Comparison of ENCODE assay signal across 8 mouse cellular contexts in genomic region chr13:22035267-22036148, GRCm38 (mm10). TPM values are rescaled to one million over a fixed set of nuclear protein-coding genes. Genes with fewer than 3 reads are reported as not detected.
A peak's percentile ranks its signal among the peaks of the same experiment; 100 is the strongest.
DNase-seq lines count a peak whose midpoint lies in the region; ATAC-seq lines count a peak whose summit lies in the region.
"Not testable (repeated sequence)": the region's sequence is repeated elsewhere in the genome, so short reads cannot be mapped to it uniquely, and the experiment has no call there.

Gene Hist1h2ah (minus strand): TSS chr13:22035568.
Gene Hist1h2bk (plus strand): TSS chr13:22035870.

- peak within 1 kb of the TSS; percentile 77 for H3K4me2 ChIP-seq in hindbrain, embryonic 16.5 days (ENCODE audit: low read length)

- ATAC-seq in activated CD4-positive, CD25-positive, alpha-beta regulatory T cell, adult 4 months = peak; percentile 100
- peak; percentile 89 for ATAC-seq in common myeloid progenitor, adult 5-6 weeks (replicated peaks; ENCODE audit: low read depth, poor library complexity, severe bottlenecking)
- ATAC-seq in hindbrain, embryonic 16.5 days = peak; percentile 99

- H3K27ac ChIP-seq in hindbrain, embryonic 16.5 days (ENCODE audit: low read depth, low read length) = peak within 1 kb of the TSS; percentile 51; the same call in 1 of the 2 replicates

- WGBS in hindbrain, embryonic 16.5 days = 0% methylated on average over 22 of the region's 69 CpGs

- not testable (repeated sequence) for H3K27me3 ChIP-seq in hindbrain, embryonic 16.5 days (replicated peaks; ENCODE audit: control insufficient read depth, insufficient read depth, low read length)

- H3K4me3 ChIP-seq in hindbrain, embryonic 16.5 days (ENCODE audit: low read length) = peak within 1 kb of the TSS; percentile 45

- DNase-seq in gastrocnemius, adult 18-20 months (ENCODE audit: low spot score) = peak; percentile 85
- peak; percentile 91 for DNase-seq in left cerebral cortex, adult 11 months (ENCODE audit: low spot score)
- peak; percentile 93 for DNase-seq in lung, postnatal 36 days
- DNase-seq in retina, embryonic 14.5 days (ENCODE audit: low spot score) = peak; percentile 97
- DNase-seq in thymus, postnatal 36 days = peak; percentile 79 to 82

- peaks cover 15% of the 10 kb centered on the region for H3K4me1 ChIP-seq in hindbrain, embryonic 16.5 days (ENCODE audit: control insufficient read depth, insufficient read depth, low read depth, low read length)

- H3K9me3 ChIP-seq in hindbrain, embryonic 16.5 days (ENCODE audit: control insufficient read depth, low read length) = not testable (repeated sequence)

- not testable (repeated sequence) for H3K36me3 ChIP-seq in hindbrain, embryonic 16.5 days (ENCODE audit: control insufficient read depth, insufficient read depth, low read length)

- H3K9ac ChIP-seq in hindbrain, embryonic 16.5 days (ENCODE audit: low read depth, low read length) = peak within 1 kb of the TSS; percentile 54

RNA-seq across cellular contexts. Expression of gene Hist1h2ah, which starts in this region (rescaled TPM):
- polyA plus RNA-seq in activated CD4-positive, CD25-positive, alpha-beta regulatory T cell, adult 4 months (2017; shearing (Covaris generic)) = 100 to 1,000 TPM in 1 of 2 experiments, not detected in 1; 174 TPM
- 208 and 989 TPM in 2 replicates for total RNA-seq in common myeloid progenitor, adult 5-6 weeks (2017)
- total RNA-seq in gastrocnemius, adult 18-20 months (2021) = 1 to 10 TPM; 1.6 to 2.2 TPM
- not detected in 2 replicates for polyA plus RNA-seq in hindbrain, embryonic 16.5 days (2015; fragmentation: Nextera tagmentation; extraction: Ambion mirVana)

RNA-seq across cellular contexts. Expression of gene Hist1h2bk, which starts in this region (rescaled TPM):
- polyA plus RNA-seq in activated CD4-positive, CD25-positive, alpha-beta regulatory T cell, adult 4 months (2017; shearing (Covaris generic)) = 1 to 10 TPM; 2.6 to 4.2 TPM
- 1,449 and 1,731 TPM in 2 replicates for total RNA-seq in common myeloid progenitor, adult 5-6 weeks (2017)
- 1 to 10 TPM; 2.1 to 3.6 TPM for total RNA-seq in gastrocnemius, adult 18-20 months (2021)
- polyA plus RNA-seq in hindbrain, embryonic 16.5 days (2015; fragmentation: Nextera tagmentation; extraction: Ambion mirVana) = 0.70 and 0.87 TPM in 2 replicates

Comparison
In these comparisons a context has a peak if more than half of its experiments do, and no peak if none do; other contexts are left out.
1. Peak in every context shown above with its lines: DNase-seq, ATAC-seq, H3K4me3 ChIP-seq and H3K27ac ChIP-seq.
2. RNA of gene Hist1h2ah (total RNA-seq): 208 to 989 TPM in common myeloid progenitor, adult 5-6 weeks; 1.6 to 2.2 TPM in gastrocnemius, adult 18-20 months; every median in the first group is over 10 times any median in the second.
3. RNA of gene Hist1h2bk (total RNA-seq): 1,449 to 1,731 TPM in common myeloid progenitor, adult 5-6 weeks; 2.1 to 3.6 TPM in gastrocnemius, adult 18-20 months; every median in the first group is over 100 times any median in the second.
4. Peak in ATAC-seq, H3K4me3 ChIP-seq, H3K27ac ChIP-seq, H3K9ac ChIP-seq and H3K4me2 ChIP-seq in hindbrain, embryonic 16.5 days; RNA of the genes that start here not detected or under 1 TPM.